Mouse (Mus musculus): ENCODE measurements around the gene Tbc1d19. TPM values are rescaled to one million over a fixed set of nuclear protein-coding genes. Genes with fewer than 3 reads are reported as not detected.

The Tbc1d19 gene
- polyA plus RNA-seq, 1 experiment from 2014 or later: 51.0 TPM

DNA sequence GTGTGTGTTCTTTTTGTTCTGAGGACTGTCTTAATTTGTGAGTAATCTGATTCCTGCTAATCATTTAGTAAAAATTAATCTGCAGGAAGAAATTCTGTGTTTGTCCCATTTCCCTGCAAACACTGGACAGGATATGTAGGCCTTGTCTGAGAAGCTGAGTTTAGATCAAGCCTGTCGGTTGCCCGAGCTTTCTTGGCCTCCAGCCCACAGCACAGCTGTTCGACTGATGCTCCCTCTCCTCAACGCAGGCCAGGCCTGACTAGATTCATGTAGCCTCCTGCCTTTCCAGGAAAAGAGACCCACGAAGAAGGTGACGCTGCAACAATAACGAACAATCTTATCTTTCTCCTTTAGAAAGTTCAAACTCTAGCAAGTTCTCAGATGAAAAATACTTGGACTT lies 124.2 kb downstream of the Tbc1d19 start:
- Histone ChIP-seq H3K9me3 (ENCODE audit: control insufficient read depth, low read depth, low read length) (no peaks in the 10 kb centered on the region), H3K9ac (replicated peaks; ENCODE audit: low read depth, low read length) (no peak overlapping the region), H3K4me3 (ENCODE audit: low read depth, low read length) (no peak overlapping the region), H3K4me2 (replicated peaks; ENCODE audit: low read depth, low read length) (no peak overlapping the region), H3K36me3 (ENCODE audit: control insufficient read depth, insufficient read depth, low read length) (no peaks in the 10 kb centered on the region), H3K4me1 (ENCODE audit: control insufficient read depth, insufficient read depth, low read length) (peaks cover 6% of the 10 kb centered on the region; the same call in 1 of the 2 replicates), H3K27ac (ENCODE audit: low read length) (no peak overlapping the region), H3K27me3 (ENCODE audit: control insufficient read depth, insufficient read depth, low read length) (no peaks in the 10 kb centered on the region)
- 27% methylated on average over 7 of the region's 7 CpGs for WGBS
- ATAC-seq (ENCODE audit: insufficient number of reproducible peaks, insufficient read depth, low FRiP score, low read depth): peak; percentile 79; the same call in 1 of the 2 replicates

DNA sequence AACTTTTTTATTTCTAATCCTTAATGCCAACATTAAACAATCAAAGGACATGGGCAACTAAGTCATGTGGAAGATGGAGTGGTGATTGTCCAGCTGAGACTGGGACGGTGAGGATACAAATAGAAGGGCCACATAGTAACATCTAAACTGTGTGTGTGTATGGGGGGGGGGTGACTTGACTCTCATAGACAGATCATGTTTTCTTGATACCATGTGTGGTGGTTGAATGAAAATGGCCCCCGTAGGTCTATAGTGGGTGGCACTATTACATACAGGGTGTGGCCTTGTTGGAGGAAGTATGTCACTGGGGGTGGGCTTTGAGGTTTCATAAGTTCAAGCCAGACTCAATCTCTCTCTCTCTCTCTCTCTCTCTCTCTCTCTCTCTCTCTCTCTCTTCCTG lies 124.6 kb downstream of the Tbc1d19 start:
- H3K4me2 ChIP-seq (replicated peaks; ENCODE audit: low read depth, low read length): no peak overlapping the region
- no peak overlapping the region for H3K9ac ChIP-seq (replicated peaks; ENCODE audit: low read depth, low read length)
- no peaks in the 10 kb centered on the region for H3K9me3 ChIP-seq (ENCODE audit: control insufficient read depth, low read depth, low read length)
- no peak overlapping the region for H3K27ac ChIP-seq (ENCODE audit: low read length)
- 85% methylated on average over 2 of the region's 2 CpGs for WGBS
- no peaks in the 10 kb centered on the region for H3K27me3 ChIP-seq (ENCODE audit: control insufficient read depth, insufficient read depth, low read length)
- H3K4me1 ChIP-seq (ENCODE audit: control insufficient read depth, insufficient read depth, low read length): peaks cover 4% of the 10 kb centered on the region; the same call in 1 of the 2 replicates
- no peak for ATAC-seq (ENCODE audit: insufficient number of reproducible peaks, insufficient read depth, low FRiP score, low read depth)
- H3K4me3 ChIP-seq (ENCODE audit: low read depth, low read length): no peak overlapping the region
- H3K36me3 ChIP-seq (ENCODE audit: control insufficient read depth, insufficient read depth, low read length): no peaks in the 10 kb centered on the region

GRCm38 (mm10) chr5:53934826-53935225 lies 125.4 kb downstream of the Tbc1d19 start:
- ATAC-seq (ENCODE audit: insufficient number of reproducible peaks, insufficient read depth, low FRiP score, low read depth): no peak
- WGBS: 84% methylated on average over 1 of the region's 1 CpGs
- no peak overlapping the region for H3K4me2 ChIP-seq (replicated peaks; ENCODE audit: low read depth, low read length)
- no peaks in the 10 kb centered on the region for H3K27me3 ChIP-seq (ENCODE audit: control insufficient read depth, insufficient read depth, low read length)
- H3K4me1 ChIP-seq (ENCODE audit: control insufficient read depth, insufficient read depth, low read length): peaks cover 4% of the 10 kb centered on the region; the same call in 1 of the 2 replicates
- H3K4me3 ChIP-seq (ENCODE audit: low read depth, low read length): no peak overlapping the region
- H3K27ac ChIP-seq (ENCODE audit: low read length): no peak overlapping the region
- H3K9me3 ChIP-seq (ENCODE audit: control insufficient read depth, low read depth, low read length): no peaks in the 10 kb centered on the region
- no peak overlapping the region for H3K9ac ChIP-seq (replicated peaks; ENCODE audit: low read depth, low read length)
- H3K36me3 ChIP-seq (ENCODE audit: control insufficient read depth, insufficient read depth, low read length): no peaks in the 10 kb centered on the region

- H3K27me3 ChIP-seq (ENCODE audit: control insufficient read depth, insufficient read depth, low read length): no peaks in the 10 kb centered on the region
- H3K4me2 ChIP-seq (replicated peaks; ENCODE audit: low read depth, low read length): no peak overlapping the region
- no peaks in the 10 kb centered on the region for H3K9me3 ChIP-seq (ENCODE audit: control insufficient read depth, low read depth, low read length)
- WGBS: 92% methylated on average over 4 of the region's 4 CpGs
- no peak overlapping the region for H3K4me3 ChIP-seq (ENCODE audit: low read depth, low read length)
- H3K4me1 ChIP-seq (ENCODE audit: control insufficient read depth, insufficient read depth, low read length): peaks cover 4% of the 10 kb centered on the region; the same call in 1 of the 2 replicates
- H3K27ac ChIP-seq (ENCODE audit: low read length): no peak overlapping the region
- H3K36me3 ChIP-seq (ENCODE audit: control insufficient read depth, insufficient read depth, low read length): no peaks in the 10 kb centered on the region
- no peak overlapping the region for H3K9ac ChIP-seq (replicated peaks; ENCODE audit: low read depth, low read length)
- no peak for ATAC-seq (ENCODE audit: insufficient number of reproducible peaks, insufficient read depth, low FRiP score, low read depth)
These were observed 127.8 kb downstream of the Tbc1d19 start for GRCm38 (mm10) chr5:53937187-53937586.

- H3K4me1 ChIP-seq (ENCODE audit: control insufficient read depth, insufficient read depth, low read length): no peaks in the 10 kb centered on the region
- no peaks in the 10 kb centered on the region for H3K36me3 ChIP-seq (ENCODE audit: control insufficient read depth, insufficient read depth, low read length)
- no peaks in the 10 kb centered on the region for H3K27me3 ChIP-seq (ENCODE audit: control insufficient read depth, insufficient read depth, low read length)
- H3K9me3 ChIP-seq (ENCODE audit: control insufficient read depth, low read depth, low read length): no peaks in the 10 kb centered on the region
- H3K27ac ChIP-seq (ENCODE audit: low read length): no peak overlapping the region
- H3K9ac ChIP-seq (replicated peaks; ENCODE audit: low read depth, low read length): no peak overlapping the region
- no peak overlapping the region for H3K4me3 ChIP-seq (ENCODE audit: low read depth, low read length)
- H3K4me2 ChIP-seq (replicated peaks; ENCODE audit: low read depth, low read length): no peak overlapping the region
- no peak for ATAC-seq (ENCODE audit: insufficient number of reproducible peaks, insufficient read depth, low FRiP score, low read depth)
- 81% methylated on average over 7 of the region's 7 CpGs for WGBS
These were observed 129.6 kb downstream of the Tbc1d19 start for GRCm38 (mm10) chr5:53939026-53939425.

GRCm38 (mm10) chr5:53941322-53942024 lies 132.1 kb downstream of the Tbc1d19 start:
- Histone ChIP-seq H3K4me1 (ENCODE audit: control insufficient read depth, insufficient read depth, low read length) (no peaks in the 10 kb centered on the region), H3K36me3 (ENCODE audit: control insufficient read depth, insufficient read depth, low read length) (no peaks in the 10 kb centered on the region), H3K4me2 (replicated peaks; ENCODE audit: low read depth, low read length) (no peak overlapping the region), H3K9me3 (ENCODE audit: control insufficient read depth, low read depth, low read length) (no peaks in the 10 kb centered on the region), H3K9ac (replicated peaks; ENCODE audit: low read depth, low read length) (no peak overlapping the region), H3K4me3 (ENCODE audit: low read depth, low read length) (no peak overlapping the region), H3K27me3 (ENCODE audit: control insufficient read depth, insufficient read depth, low read length) (no peaks in the 10 kb centered on the region), H3K27ac (ENCODE audit: low read length) (no peak overlapping the region)
- no peak for ATAC-seq (ENCODE audit: insufficient number of reproducible peaks, insufficient read depth, low FRiP score, low read depth)
- WGBS: 56% methylated on average over 11 of the region's 11 CpGs

GRCm38 (mm10) chr5:53942332-53942731 lies 132.9 kb downstream of the Tbc1d19 start:
- H3K4me3 ChIP-seq (ENCODE audit: low read depth, low read length): no peak overlapping the region
- no peaks in the 10 kb centered on the region for H3K27me3 ChIP-seq (ENCODE audit: control insufficient read depth, insufficient read depth, low read length)
- no peak overlapping the region for H3K4me2 ChIP-seq (replicated peaks; ENCODE audit: low read depth, low read length)
- 67% methylated on average over 4 of the region's 4 CpGs for WGBS
- no peaks in the 10 kb centered on the region for H3K36me3 ChIP-seq (ENCODE audit: control insufficient read depth, insufficient read depth, low read length)
- no peaks in the 10 kb centered on the region for H3K9me3 ChIP-seq (ENCODE audit: control insufficient read depth, low read depth, low read length)
- H3K27ac ChIP-seq (ENCODE audit: low read length): no peak overlapping the region
- H3K4me1 ChIP-seq (ENCODE audit: control insufficient read depth, insufficient read depth, low read length): no peaks in the 10 kb centered on the region
- H3K9ac ChIP-seq (replicated peaks; ENCODE audit: low read depth, low read length): no peak overlapping the region
- no peak for ATAC-seq (ENCODE audit: insufficient number of reproducible peaks, insufficient read depth, low FRiP score, low read depth)

- H3K27me3 ChIP-seq (ENCODE audit: control insufficient read depth, insufficient read depth, low read length): no peaks in the 10 kb centered on the region
These were observed 134.0 kb downstream of the Tbc1d19 start for GRCm38 (mm10) chr5:53943321-53943857.

More at GRCm38 (mm10) chr5:53943321-53943857, 134.0 kb downstream of the Tbc1d19 start:
- Histone ChIP-seq H3K9me3 (ENCODE audit: control insufficient read depth, low read depth, low read length) (no peaks in the 10 kb centered on the region), H3K9ac (replicated peaks; ENCODE audit: low read depth, low read length) (no peak overlapping the region), H3K4me2 (replicated peaks; ENCODE audit: low read depth, low read length) (no peak overlapping the region), H3K4me1 (ENCODE audit: control insufficient read depth, insufficient read depth, low read length) (0 out of 2 replicates have a peak, but pooled peaks cover 4% of the 10 kb centered on the region), H3K36me3 (ENCODE audit: control insufficient read depth, insufficient read depth, low read length) (no peaks in the 10 kb centered on the region), H3K27ac (ENCODE audit: low read length) (no peak overlapping the region), H3K4me3 (ENCODE audit: low read depth, low read length) (no peak overlapping the region)
- 81% methylated on average over 11 of the region's 11 CpGs for WGBS
- ATAC-seq (ENCODE audit: insufficient number of reproducible peaks, insufficient read depth, low FRiP score, low read depth): peak; percentile 19; the same call in 1 of the 2 replicates
